Mouse (Mus musculus) brain, embryonic 14.5 days (tissue): ENCODE data around the gene Gstm3.

Experiments used
- CTCF ChIP-seq: fragments of 200-500 bp; IDR thresholded peaks from 2 replicates; pipeline ENCODE4 v1.5.1; 2012; ENCODE audit warnings: inconsistent platforms, mild to moderate bottlenecking, moderate library complexity, borderline replicate concordance; ENCODE audit not compliant: insufficient read depth, insufficient read length; ENCODE audit errors: extremely low read depth
- POLR2A ChIP-seq: fragments of 200-500 bp; IDR thresholded peaks from 2 replicates; pipeline ENCODE4 v1.6.1; 2012; ENCODE audit warnings: mild to moderate bottlenecking, inconsistent platforms, borderline replicate concordance; ENCODE audit not compliant: poor library complexity, insufficient read depth, insufficient read length, severe bottlenecking; ENCODE audit errors: extremely low read depth

DNA sequence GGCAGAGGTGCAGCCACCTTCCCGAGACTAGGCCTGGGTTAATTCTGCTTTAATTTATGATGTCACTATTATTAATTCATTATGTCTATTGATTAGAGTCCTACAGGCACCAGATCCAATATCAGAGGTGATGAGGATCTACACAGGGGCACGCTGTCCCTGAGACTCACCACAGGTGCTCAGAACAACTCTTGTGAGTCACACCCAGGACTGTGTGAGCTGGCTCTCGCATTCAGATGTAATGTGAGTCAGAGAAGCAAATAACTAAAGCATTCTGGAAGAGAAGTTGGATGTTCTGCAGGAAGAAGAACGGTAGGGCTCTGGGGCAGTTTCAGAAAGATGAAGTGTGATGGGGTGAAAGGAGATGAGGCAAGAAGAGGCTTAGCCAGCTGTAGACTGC lies 39.8 kb downstream of the Gstm3 start:
- TF ChIP-seq CTCF (no peak), POLR2A (no peak)
